Mouse (Mus musculus) erythroblast, embryonic 14.5 days (primary cell): ENCODE measurements around the gene Prelp.

ENCODE experiments used
- GATA1 ChIP-seq: IDR thresholded peaks from 2 replicates; pipeline ENCODE4 v1.6.1; 2012; ENCODE audit warnings: low read length, inconsistent platforms, mixed read lengths
- TAL1 ChIP-seq: IDR thresholded peaks from 3 replicates; pipeline ENCODE4 v1.6.1; 2012; ENCODE audit warnings: low read length, inconsistent platforms, mixed read lengths

DNA sequence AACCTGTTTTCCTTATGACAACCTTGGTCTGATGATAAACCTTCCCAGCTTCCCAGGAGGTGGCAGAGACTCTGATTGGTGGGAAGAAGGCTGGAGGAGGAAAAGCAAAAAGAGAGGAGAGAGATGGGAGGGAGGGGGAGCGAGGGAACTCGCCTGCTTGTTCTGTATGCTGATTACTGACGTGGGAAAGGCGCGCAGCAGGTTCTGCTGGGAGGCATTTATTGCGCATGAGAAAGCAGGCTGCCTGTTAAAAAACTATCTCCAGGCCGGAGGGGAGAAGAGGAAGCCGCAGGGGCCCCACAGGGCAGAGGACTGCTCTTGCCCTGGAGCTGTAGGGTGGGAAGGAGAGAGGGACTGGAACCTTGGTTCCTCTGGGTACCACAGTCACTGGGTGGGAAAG is 34.2 kb downstream of the Prelp start:
- TF ChIP-seq TAL1 (no peak), GATA1 (no peak)
